Mouse (Mus musculus) thymus, adult 2 months (tissue): ENCODE measurements around the gene Gsdmc4. TPM values are rescaled to one million over a fixed set of nuclear protein-coding genes. Genes with fewer than 3 reads are reported as not detected.
"Not testable (repeated sequence)": the region's sequence is repeated elsewhere in the genome, so short reads cannot be mapped to it uniquely, and the experiment has no call there.

Experiments
- DNase-seq: peaks from one replicate; pipeline ENCODE4 v3.0.0; 2021
- H3K27ac ChIP-seq: fragments of 200-500 bp; 2 replicates; pipeline ENCODE4 v1.5.1; 2012; ENCODE audit warnings: low read length, control low read depth; ENCODE audit not compliant: control insufficient read depth, insufficient read depth
- H3K27me3 ChIP-seq: fragments of 200-500 bp; 2 replicates; pipeline ENCODE4 v1.6.1; 2012; ENCODE audit warnings: mild to moderate bottlenecking, low read length, moderate library complexity, mixed read lengths; ENCODE audit not compliant: control insufficient read depth, insufficient read depth
- H3K36me3 ChIP-seq: fragments of 200-500 bp; 2 replicates; pipeline ENCODE4 v1.6.1; 2012; ENCODE audit warnings: mild to moderate bottlenecking, low read length, moderate library complexity; ENCODE audit not compliant: control insufficient read depth, insufficient read depth
- H3K4me1 ChIP-seq: fragments of 200-500 bp; replicated peaks from 2 replicates; pipeline ENCODE4 v1.6.1; 2012; ENCODE audit warnings: low read length; ENCODE audit not compliant: control insufficient read depth, insufficient read depth
- H3K4me3 ChIP-seq: fragments of 200-500 bp; 2 replicates; pipeline ENCODE4 v1.5.1; 2012; ENCODE audit warnings: mild to moderate bottlenecking, low read length, control low read depth, moderate library complexity; ENCODE audit not compliant: control insufficient read depth, insufficient read depth
- WGBS: fragments of 180-500 bp; shearing (Covaris S2); methylation state at CpG from one replicate; pipeline ENCODE4 v1.1.7; 2018; 5-methylcytosine and 5-hydroxymethylcytosine counted together
- polyA plus RNA-seq: library from polyadenylated mRNA; depleted of rRNA; stranded (reverse); fragments of >200 nt; gene quantifications from 2 replicates; pipeline ENCODE4 v1.2.3, GENCODE M21; 2012; rRNA removed

The Gsdmc4 gene
- polyA plus RNA-seq, 1 experiment = 0.57 TPM

GRCm38 (mm10) chr15:63878458-63878857 is 33.6 kb downstream of the Gsdmc4 start, which contains the start of gene Gsdmc3:
Gsdmc3 (minus strand) TSS chr15:63878558.
- not testable (repeated sequence) for H3K36me3 ChIP-seq, DNase-seq, H3K27me3 ChIP-seq, H3K4me3 ChIP-seq, H3K27ac ChIP-seq, H3K4me1 ChIP-seq
- WGBS = 93% methylated on average over 1 of the region's 3 CpGs

- H3K27ac ChIP-seq, H3K27me3 ChIP-seq, H3K36me3 ChIP-seq, H3K4me1 ChIP-seq, DNase-seq, H3K4me3 ChIP-seq: not testable (repeated sequence)
Observed at GRCm38 (mm10) chr15:63876160-63876559, 35.9 kb downstream of the Gsdmc4 start.

GRCm38 (mm10) chr15:63861965-63862364 is 50.1 kb downstream of the Gsdmc4 start:
- 51% methylated on average over 5 of the region's 5 CpGs for WGBS
- H3K36me3 ChIP-seq, H3K27me3 ChIP-seq, H3K4me3 ChIP-seq, H3K4me1 ChIP-seq, H3K27ac ChIP-seq: not testable (repeated sequence)
- DNase-seq = peak; percentile 11

Other genes starting within 250 kb of the Gsdmc4 start
- 0.26 and 0.38 TPM in 2 replicates for gene Gsdmc2, start 67.1 kb downstream of the Gsdmc4 start, polyA plus RNA-seq
- 0.08 and 0.26 TPM in 2 replicates for gene Gsdmc3, start 33.7 kb downstream of the Gsdmc4 start, polyA plus RNA-seq
- 82.3 and 128 TPM in 2 replicates for gene Fam49b, start 148.2 kb upstream of the Gsdmc4 start, polyA plus RNA-seq